Mouse (Mus musculus) midbrain, embryonic 16.5 days (tissue): ENCODE results near the gene Hsd17b7. TPM values are rescaled to one million over a fixed set of nuclear protein-coding genes. Genes with fewer than 3 reads are reported as not detected.

Experiments used
- ATAC-seq: fragments of 200-750 bp; cut with Nextera tagmentation; 2 replicates; pipeline ENCODE4 v1.8.0; 2017; ENCODE audit warnings: moderate TSS enrichment
- H3K27ac ChIP-seq: fragments of 300-500 bp; sonication (generic); 2 replicates; pipeline ENCODE4 v1.5.1; 2014; ENCODE audit warnings: mild to moderate bottlenecking, low read length, mixed read lengths
- H3K27me3 ChIP-seq: fragments of 300-500 bp; sonication (generic); 2 replicates; pipeline ENCODE4 v1.6.1; 2014; ENCODE audit warnings: low read depth, low read length, mixed read lengths; ENCODE audit not compliant: control insufficient read depth, insufficient read depth
- H3K36me3 ChIP-seq: fragments of 300-500 bp; sonication (generic); 2 replicates; pipeline ENCODE4 v1.6.1; 2014; ENCODE audit warnings: mild to moderate bottlenecking, low read length, moderate library complexity, mixed read lengths; ENCODE audit not compliant: control insufficient read depth, insufficient read depth
- H3K4me1 ChIP-seq: fragments of 300-500 bp; sonication (generic); 2 replicates; pipeline ENCODE4 v1.6.1; 2014; ENCODE audit warnings: mild to moderate bottlenecking, low read length, mixed read lengths; ENCODE audit not compliant: control insufficient read depth, insufficient read depth
- H3K4me2 ChIP-seq: fragments of 300-500 bp; sonication (generic); 2 replicates; pipeline ENCODE4 v1.6.1; 2014; ENCODE audit warnings: mild to moderate bottlenecking, low read length, mixed read lengths
- H3K4me3 ChIP-seq: fragments of 300-500 bp; sonication (generic); 2 replicates; pipeline ENCODE4 v1.5.1; 2014; ENCODE audit warnings: low read depth, mild to moderate bottlenecking, low read length, moderate library complexity, mixed read lengths
- H3K9ac ChIP-seq: fragments of 300-500 bp; sonication (generic); 2 replicates; pipeline ENCODE4 v1.6.1; 2014; ENCODE audit warnings: low read depth, low read length, mixed read lengths
- H3K9me3 ChIP-seq: fragments of 300-500 bp; sonication (generic); replicated peaks from 2 replicates; pipeline ENCODE4 v1.6.1; 2014; ENCODE audit warnings: mild to moderate bottlenecking, low read length, mixed read lengths; ENCODE audit not compliant: control insufficient read depth, poor library complexity, severe bottlenecking
- WGBS: fragments of 180-500 bp; shearing (Covaris S2); extraction: QIAGEN DNeasy Blood & Tissue Kit; methylation state at CpG from one replicate; pipeline ENCODE4 v1.1.7; 2014; 5-methylcytosine and 5-hydroxymethylcytosine counted together
- polyA plus RNA-seq: library from polyadenylated mRNA; unstranded; fragments of >200 nt; fragmentation: Nextera tagmentation; extraction: Ambion mirVana; gene quantifications from 2 replicates; pipeline ENCODE4 v1.2.1, GENCODE M21; 2015

Gene Hsd17b7
- polyA plus RNA-seq, 1 experiment from 2014 or later, result 26.6 TPM

DNA sequence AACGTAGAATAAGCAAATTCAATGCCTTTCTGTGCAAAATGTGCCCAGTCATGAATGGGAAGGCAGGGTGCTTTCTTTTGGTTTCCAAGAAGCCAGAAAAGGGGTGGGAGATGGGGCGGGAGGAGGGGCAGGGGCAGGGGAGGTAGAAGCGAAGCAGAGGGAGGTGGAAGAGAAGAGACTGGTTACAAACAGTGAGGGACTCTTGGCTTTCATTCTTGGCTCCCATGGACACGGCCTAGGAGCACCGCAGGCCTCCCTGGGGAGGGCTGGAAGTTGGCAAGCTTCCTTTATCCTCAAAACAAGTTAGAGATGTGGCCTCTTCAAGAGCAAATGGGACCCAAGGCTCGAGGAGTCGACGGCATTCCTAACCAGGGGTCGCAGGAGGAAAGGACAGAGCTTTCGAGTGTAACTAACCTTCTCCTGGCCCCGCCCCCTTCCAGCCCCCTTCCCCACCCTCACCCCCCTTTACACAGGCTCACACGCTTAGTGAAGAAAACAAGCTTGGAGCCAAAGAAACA lies 40.5 kb downstream of the Hsd17b7 start, which contains the start of gene Ccdc190:
Gene Ccdc190, plus strand, starts transcription at position 195 of the 518 bp plus-strand sequence.
- peaks cover 14% of the 10 kb centered on the region for H3K4me1 ChIP-seq
- H3K9ac ChIP-seq, result 0 out of 2 replicates have a peak within 1 kb of the TSS, but pooled peaks have one; percentile 14
- no peak within 1 kb of the TSS; the same call in 1 of the 2 replicates for H3K4me3 ChIP-seq

DNA sequence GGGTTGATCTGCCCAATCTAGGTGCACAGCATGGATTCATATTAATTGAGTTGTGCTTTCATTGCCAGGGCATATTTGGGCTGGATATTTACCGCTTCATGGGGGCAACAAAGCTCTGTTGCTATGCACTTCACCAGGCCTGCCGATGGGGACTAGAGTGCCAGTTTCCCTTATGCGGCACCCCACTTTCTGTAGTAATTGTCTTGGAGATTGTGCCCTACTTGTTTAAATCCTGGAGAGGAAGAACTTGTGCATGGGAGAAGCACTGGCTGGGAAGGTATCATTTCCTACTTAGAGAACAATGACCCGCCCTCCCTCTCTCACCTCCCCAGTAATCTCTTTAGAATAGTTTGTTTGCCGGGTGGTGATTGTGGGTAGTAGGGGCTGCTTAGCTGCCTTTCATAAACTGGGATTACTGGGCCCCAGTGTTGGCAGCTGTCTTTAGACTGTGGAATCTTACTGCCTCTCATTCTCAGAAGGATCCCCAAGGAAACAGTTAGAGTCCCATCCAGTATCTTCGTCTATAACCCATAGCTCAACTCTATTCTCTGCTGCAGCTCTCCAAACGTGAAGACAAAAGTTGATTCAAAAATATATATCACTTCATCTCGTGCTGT lies 41.2 kb downstream of the Hsd17b7 start:
- H3K27ac ChIP-seq, result peak overlapping the region; percentile 15; the same call in 1 of the 2 replicates
- H3K9me3 ChIP-seq, result no peaks in the 10 kb centered on the region
- H3K27me3 ChIP-seq, result no peaks in the 10 kb centered on the region
- H3K9ac ChIP-seq, result no peak overlapping the region
- no peaks in the 10 kb centered on the region for H3K36me3 ChIP-seq
- ATAC-seq, result peak; percentile 68
- H3K4me3 ChIP-seq, result no peak overlapping the region
- WGBS, result 19% methylated on average over 8 of the region's 8 CpGs
- peak overlapping the region; percentile 30; the same call in 1 of the 2 replicates for H3K4me2 ChIP-seq
- peaks cover 10% of the 10 kb centered on the region for H3K4me1 ChIP-seq

More for the DNA sequence above, 40.5 kb downstream of the Hsd17b7 start, which contains the start of gene Ccdc190:
- Histone ChIP-seq H3K27me3 (no peaks in the 10 kb centered on the region), H3K36me3 (no peaks in the 10 kb centered on the region), H3K27ac (peak within 1 kb of the TSS; percentile 48), H3K4me2 (peak within 1 kb of the TSS; percentile 30), H3K9me3 (no peaks in the 10 kb centered on the region)
- ATAC-seq, result peak; percentile 87
- WGBS, result 8% methylated on average over 12 of the region's 12 CpGs

DNA sequence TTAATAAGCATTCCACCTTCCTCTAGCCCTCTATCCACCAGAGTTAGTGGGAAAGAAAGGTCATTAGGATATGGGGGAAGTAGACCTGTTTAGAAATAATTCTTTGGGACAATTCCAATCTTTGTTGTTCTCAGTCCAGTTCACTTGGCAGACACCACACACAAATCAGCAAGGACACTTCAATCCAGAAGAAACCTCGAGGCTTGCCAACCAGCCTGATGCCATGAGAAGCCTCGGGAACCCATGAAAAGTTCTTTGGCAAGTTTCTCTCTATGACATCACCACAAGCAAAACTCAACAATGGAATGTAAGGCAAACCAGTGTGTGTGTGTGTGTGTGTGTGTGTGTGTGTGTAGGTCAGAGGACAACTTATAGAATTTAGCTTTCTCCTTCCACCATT lies 44.5 kb downstream of the Hsd17b7 start:
- 82% methylated on average over 2 of the region's 2 CpGs for WGBS
- Histone ChIP-seq H3K9me3 (no peaks in the 10 kb centered on the region), H3K4me3 (no peak overlapping the region), H3K27ac (no peak overlapping the region), H3K4me2 (no peak overlapping the region), H3K9ac (no peak overlapping the region), H3K4me1 (no peaks in the 10 kb centered on the region), H3K36me3 (no peaks in the 10 kb centered on the region), H3K27me3 (peaks cover 5% of the 10 kb centered on the region; the same call in 1 of the 2 replicates)
- no peak for ATAC-seq

DNA sequence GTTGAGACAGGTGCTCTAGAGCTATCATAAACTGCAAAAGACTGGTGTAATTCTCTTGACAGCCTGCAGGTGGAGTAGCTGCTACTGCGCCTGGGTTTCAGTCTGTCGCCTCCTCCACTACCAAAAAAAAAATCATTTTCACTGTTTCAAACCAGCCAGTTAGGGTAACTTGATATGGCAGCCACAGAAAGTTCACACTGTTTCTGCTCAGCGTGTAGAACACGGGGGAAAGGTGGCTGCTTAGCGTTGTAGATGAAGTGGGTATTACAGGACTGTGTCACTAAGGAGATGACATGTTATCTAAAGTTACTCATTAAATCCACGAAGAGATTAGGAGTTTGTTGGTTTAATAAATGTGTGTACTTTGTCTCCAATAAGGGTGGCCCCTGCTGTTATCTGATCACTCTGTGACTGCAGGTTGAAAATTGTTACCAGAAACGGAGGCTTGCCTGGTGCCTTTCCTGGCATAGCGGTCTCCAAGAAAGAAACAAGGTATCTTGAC lies 47.3 kb downstream of the Hsd17b7 start:
- Histone ChIP-seq H3K4me2 (no peak overlapping the region), H3K27me3 (peaks cover 5% of the 10 kb centered on the region; the same call in 1 of the 2 replicates), H3K36me3 (no peaks in the 10 kb centered on the region), H3K4me3 (no peak overlapping the region), H3K4me1 (no peaks in the 10 kb centered on the region; the same call in 1 of the 2 replicates), H3K27ac (no peak overlapping the region), H3K9me3 (no peaks in the 10 kb centered on the region), H3K9ac (no peak overlapping the region)
- 40% methylated on average over 8 of the region's 8 CpGs for WGBS
- no peak for ATAC-seq

DNA sequence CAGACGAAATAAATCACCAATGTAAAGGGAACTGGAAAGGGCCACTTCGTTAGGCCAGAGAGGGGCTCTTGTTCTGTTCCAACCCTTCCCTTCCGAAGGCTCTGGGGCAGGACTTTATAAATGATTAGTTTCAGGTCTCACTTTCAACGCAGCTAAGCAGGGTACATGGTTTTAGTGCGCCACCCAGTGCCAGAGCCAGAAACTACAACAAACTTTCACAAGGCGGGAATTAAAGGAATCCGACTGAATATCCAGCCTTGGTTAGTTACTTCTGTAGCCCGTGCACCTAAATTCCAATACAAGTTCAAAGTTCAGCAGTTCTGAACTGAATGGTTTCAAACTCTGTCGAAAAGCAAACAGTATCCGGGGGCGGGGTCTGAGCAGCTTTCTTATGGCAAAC lies 49.8 kb downstream of the Hsd17b7 start:
- Histone ChIP-seq H3K4me3 (no peak overlapping the region), H3K4me2 (peak overlapping the region; percentile 21; the same call in 1 of the 2 replicates), H3K27ac (no peak overlapping the region), H3K27me3 (peaks cover 5% of the 10 kb centered on the region; the same call in 1 of the 2 replicates), H3K4me1 (no peaks in the 10 kb centered on the region; the same call in 1 of the 2 replicates), H3K9me3 (no peaks in the 10 kb centered on the region), H3K36me3 (no peaks in the 10 kb centered on the region), H3K9ac (no peak overlapping the region)
- ATAC-seq, result peak; percentile 63; the same call in 1 of the 2 replicates
- 4% methylated on average over 11 of the region's 11 CpGs for WGBS

DNA sequence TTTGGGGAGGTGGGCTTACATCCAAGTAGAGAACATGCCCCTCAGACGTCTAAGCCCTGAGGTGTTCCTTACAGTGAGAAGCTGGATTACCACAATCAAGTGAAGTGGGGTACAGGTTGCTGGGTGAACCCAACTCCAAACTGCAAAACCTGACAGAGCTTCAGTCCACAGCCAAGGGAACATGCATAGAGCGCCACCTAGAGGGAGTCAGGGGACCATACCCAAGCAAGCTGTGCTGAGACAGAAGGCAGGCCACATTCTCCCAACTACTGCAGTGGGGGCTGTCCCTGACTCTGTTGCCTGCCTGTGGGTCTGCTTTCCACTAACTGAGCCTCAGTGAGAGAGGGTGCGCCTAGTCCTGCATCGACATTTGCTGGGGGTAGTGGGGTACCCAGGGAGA lies 51.0 kb downstream of the Hsd17b7 start:
- 15% methylated on average over 4 of the region's 4 CpGs for WGBS

DNA sequence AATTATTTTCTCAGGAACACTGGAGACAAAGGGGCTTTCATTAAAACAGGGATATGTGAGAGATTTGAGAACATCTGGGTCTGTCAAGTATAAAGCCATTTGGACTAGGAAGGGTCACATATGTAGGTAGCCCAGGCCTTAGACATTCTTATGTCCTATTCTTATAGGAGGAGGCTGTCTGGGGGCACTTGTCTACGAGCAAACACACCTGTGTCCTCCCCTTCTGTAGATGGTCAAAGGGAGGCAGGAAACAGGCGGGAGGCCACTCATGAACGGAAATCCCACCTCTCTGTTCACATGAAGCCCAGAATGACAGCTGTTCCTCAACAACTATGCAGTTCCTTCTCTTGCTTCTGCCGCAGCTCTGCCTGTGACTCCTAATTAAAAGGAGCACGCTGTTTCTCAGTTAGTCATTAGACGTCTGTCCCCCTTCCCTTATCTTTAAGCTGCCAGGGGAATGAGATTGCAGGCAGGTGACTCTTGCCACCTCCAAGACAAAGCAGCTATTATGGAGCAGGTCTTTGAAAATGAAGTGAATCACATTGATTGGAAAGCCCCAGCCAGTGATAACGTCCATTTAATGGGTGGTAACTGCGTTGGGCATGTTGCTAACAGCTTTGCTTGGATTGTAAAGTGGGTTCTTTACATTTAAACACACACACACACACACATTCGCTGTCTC lies 51.8 kb downstream of the Hsd17b7 start:
- Histone ChIP-seq H3K9me3 (no peaks in the 10 kb centered on the region), H3K4me2 (no peak overlapping the region), H3K4me1 (no peaks in the 10 kb centered on the region; the same call in 1 of the 2 replicates), H3K9ac (0 out of 2 replicates have a peak overlapping the region, but pooled peaks have one; percentile 4), H3K27ac (peak overlapping the region; percentile 18; the same call in 1 of the 2 replicates), H3K4me3 (no peak overlapping the region), H3K27me3 (peaks cover 5% of the 10 kb centered on the region; the same call in 1 of the 2 replicates), H3K36me3 (no peaks in the 10 kb centered on the region)
- WGBS, result 63% methylated on average over 9 of the region's 9 CpGs
- no peak for ATAC-seq

More for the DNA sequence above, 51.0 kb downstream of the Hsd17b7 start:
- Histone ChIP-seq H3K27me3 (peaks cover 5% of the 10 kb centered on the region; the same call in 1 of the 2 replicates), H3K4me3 (no peak overlapping the region), H3K4me2 (no peak overlapping the region), H3K36me3 (no peaks in the 10 kb centered on the region), H3K9ac (no peak overlapping the region), H3K27ac (no peak overlapping the region), H3K9me3 (no peaks in the 10 kb centered on the region), H3K4me1 (no peaks in the 10 kb centered on the region; the same call in 1 of the 2 replicates)
- peak; percentile 34; the same call in 1 of the 2 replicates for ATAC-seq

DNA sequence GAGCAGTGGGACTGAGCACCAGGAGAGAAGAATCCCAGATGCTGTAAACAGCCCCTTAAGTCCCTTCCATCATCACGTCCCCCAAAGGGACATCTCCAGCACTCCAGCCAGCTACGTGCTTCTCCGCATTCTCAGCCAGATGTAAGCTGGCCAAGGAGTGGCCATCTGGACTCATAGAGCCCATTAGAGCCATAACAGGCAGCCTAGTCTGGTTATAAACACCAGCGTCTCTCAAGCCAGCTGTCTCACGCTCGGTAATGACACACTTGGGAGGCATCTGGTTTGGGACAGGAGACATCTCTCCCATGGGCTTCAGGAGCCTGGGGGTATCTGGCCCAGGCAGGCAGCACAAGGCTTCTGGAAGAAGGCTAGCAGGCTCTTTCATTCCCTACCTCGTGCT lies 52.4 kb downstream of the Hsd17b7 start:
- 0 out of 2 replicates have a peak overlapping the region, but pooled peaks have one; percentile 26 for H3K9ac ChIP-seq
- no peak for ATAC-seq
- no peak overlapping the region for H3K27ac ChIP-seq
- no peak overlapping the region for H3K4me3 ChIP-seq
- no peaks in the 10 kb centered on the region for H3K9me3 ChIP-seq
- peaks cover 5% of the 10 kb centered on the region; the same call in 1 of the 2 replicates for H3K27me3 ChIP-seq
- H3K36me3 ChIP-seq, result no peaks in the 10 kb centered on the region
- 60% methylated on average over 7 of the region's 7 CpGs for WGBS
- no peak overlapping the region for H3K4me2 ChIP-seq
- no peaks in the 10 kb centered on the region; the same call in 1 of the 2 replicates for H3K4me1 ChIP-seq
